Mouse (Mus musculus) neutrophil, adult 59 days (primary cell): ENCODE measurements around the gene Slc6a19. TPM values are rescaled to one million over a fixed set of nuclear protein-coding genes. Genes with fewer than 3 reads are reported as not detected.

ENCODE experiments used
- total RNA-seq, 2 experiments: library from RNA; stranded (reverse); gene quantifications; 1 replicate in 1 of 2; 2 replicates in 1 of 2; pipeline ENCODE4 v1.2.4; 2023

Gene Slc6a19
- total RNA-seq, result not detected

DNA sequence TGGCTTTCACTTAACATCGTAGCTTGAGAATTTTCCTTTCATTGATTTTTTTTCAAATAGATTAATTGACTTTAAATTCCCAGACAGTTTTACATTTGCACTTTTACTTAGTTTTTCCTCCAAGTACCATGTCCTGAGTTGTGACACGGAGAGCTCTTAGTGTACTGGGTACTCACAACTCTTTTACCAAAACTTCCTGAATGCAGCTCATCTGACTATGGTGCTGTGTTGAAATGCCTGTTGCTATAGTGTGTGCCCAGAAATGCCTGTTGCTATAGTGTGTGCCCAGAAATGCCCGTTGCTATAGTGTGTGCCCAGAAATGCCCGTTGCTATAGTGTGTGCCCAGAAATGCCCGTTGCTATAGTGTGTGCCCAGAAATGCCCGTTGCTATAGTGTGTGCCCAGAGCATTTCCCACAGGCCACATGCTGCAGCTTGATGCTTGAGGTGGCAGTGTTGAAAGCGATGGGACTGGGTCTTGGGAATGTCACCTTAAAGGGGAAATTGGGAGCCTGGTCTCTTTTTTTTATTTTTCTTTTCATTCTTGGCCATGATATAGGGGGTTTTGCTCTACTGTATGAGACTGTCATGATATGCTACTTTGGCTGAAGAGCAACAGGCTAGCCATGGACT is at the start of gene Slc6a19:
TSS of gene Slc6a19 (minus strand) at position 172 of the 632 bp plus-strand sequence.

DNA sequence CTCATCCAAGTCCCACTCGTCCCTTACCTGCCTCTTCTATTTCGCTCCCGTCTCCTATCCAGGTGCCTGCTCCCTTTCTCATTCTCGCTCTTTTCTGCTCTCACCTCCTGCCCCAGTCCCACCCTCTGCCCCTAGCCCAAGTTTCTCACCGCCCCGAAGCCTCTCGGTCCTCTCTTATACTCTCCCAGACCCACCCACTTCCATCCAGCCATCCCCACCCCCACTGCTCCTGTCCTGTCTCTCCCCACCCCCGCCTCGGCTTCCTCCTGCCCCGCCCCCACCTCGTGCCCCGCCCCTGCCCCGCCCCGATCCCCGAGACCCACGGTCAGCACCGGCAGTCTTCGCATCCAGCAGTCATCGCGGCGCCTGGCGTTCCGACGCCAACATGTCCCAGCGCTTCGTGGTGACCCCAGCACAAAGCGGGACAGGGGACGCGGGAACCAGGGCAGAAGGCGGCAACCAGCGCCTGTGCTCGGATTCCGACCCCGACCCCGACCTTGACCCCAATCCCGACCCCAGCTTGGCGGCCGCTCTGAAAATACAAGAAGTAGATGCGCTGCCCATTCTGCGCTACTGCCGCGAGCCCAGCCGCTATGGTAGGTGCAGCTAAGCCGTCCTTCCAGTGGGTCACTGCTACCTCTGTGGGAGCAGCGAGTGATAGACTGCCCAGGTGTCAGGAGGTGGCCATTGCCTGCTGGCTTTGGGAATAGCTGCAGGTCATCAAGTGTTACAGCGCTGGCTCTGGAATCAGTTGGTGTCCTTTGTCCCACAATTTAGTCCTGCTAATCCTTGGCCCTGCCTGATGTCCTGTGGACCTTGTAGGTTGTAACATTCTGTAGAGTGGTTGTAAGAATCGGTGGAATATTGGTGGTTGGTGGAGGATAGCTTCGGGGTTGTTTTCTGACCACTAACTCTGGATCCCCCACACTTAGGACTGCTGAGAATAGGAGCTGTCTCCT is 28.4 kb upstream of the Slc6a19 start, which contains the start of gene Slc12a7:
TSS of gene Slc12a7 (plus strand) at position 353 of the 959 bp plus-strand sequence.

GRCm38 (mm10) chr13:73677853-73678252 is 26.8 kb downstream of the Slc6a19 start, which contains the start of gene Slc6a18:
Gene Slc6a18 (minus strand): TSS chr13:73678023.

Other genes with a start within 250 kb of the Slc6a19 start
- 10 to 100 TPM; 36.7 to 49.5 TPM for gene Lpcat1, start 237.7 kb downstream of the Slc6a19 start, total RNA-seq
- not detected for gene Slc6a3, start 168.1 kb downstream of the Slc6a19 start, total RNA-seq
- gene Clptm1l, start 100.9 kb downstream of the Slc6a19 start, total RNA-seq, result 10 to 100 TPM; 83.5 to 85.4 TPM
- under 1 TPM; 0.16 to 0.79 TPM for gene Tert, start 78.0 kb downstream of the Slc6a19 start, total RNA-seq
- not detected for gene Slc6a18, start 26.8 kb downstream of the Slc6a19 start, total RNA-seq
- 1 to 10 TPM; 2.9 to 3.0 TPM for gene Slc12a7, start 28.2 kb upstream of the Slc6a19 start, total RNA-seq
- under 1 TPM in 1 of 2 experiments, not detected in 1; 0.15 TPM for gene Nkd2, start 142.8 kb upstream of the Slc6a19 start, total RNA-seq
- 1 to 10 TPM; 7.7 to 9.0 TPM for gene Trip13, start 232.9 kb upstream of the Slc6a19 start, total RNA-seq
- 10 to 100 TPM; 51.8 to 65.7 TPM for gene Brd9, start 232.9 kb upstream of the Slc6a19 start, total RNA-seq